ENCODE assay signal across 20 mouse cellular contexts in the genomic region with DNA sequence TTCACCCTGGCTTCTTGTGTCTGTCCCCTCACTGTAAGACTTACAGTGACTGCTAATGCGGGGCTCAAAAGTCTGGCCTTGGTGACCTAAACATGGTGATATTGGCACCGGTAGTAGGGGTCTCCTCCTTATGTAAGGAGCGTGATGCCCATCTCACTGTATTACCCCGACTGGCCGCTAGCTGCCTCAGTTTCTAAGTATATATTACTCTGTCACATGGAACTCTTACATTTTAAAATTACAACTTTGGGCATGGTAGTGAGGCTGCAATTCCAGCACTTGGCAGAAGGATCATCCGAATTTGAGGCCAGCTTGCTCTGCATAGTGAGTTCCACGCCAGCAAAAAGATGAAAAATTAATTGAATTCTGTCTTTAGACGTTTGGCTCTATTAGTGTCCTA. TPM values are rescaled to one million over a fixed set of nuclear protein-coding genes. Genes with fewer than 3 reads are reported as not detected.
DNase-seq lines count a peak whose midpoint lies in the region; ATAC-seq lines count a peak whose summit lies in the region.
"Had no signal": no experiment of that assay in that cellular context is flagged by ENCODE, and none has a peak within 500 bp of the region (broad histone marks: within the 10 kb centered on the region; RNA-seq: fewer than 3 reads in every experiment).

No protein-coding gene starts in this region.

- H3K9me3 ChIP-seq in hindbrain, embryonic 16.5 days (ENCODE audit: control insufficient read depth, low read length): no peaks in the 10 kb centered on the region
- H3K9me3 ChIP-seq in hindbrain, embryonic 11.5 days (ENCODE audit: control insufficient read depth, low read length): no peaks in the 10 kb centered on the region
- no peaks in the 10 kb centered on the region for H3K9me3 ChIP-seq in midbrain, embryonic 16.5 days (replicated peaks; ENCODE audit: control insufficient read depth, low read length, poor library complexity, severe bottlenecking)
- H3K9me3 ChIP-seq in intestine, embryonic 15.5 days: no peaks in the 10 kb centered on the region
- H3K9me3 ChIP-seq: stomach, embryonic 15.5 days had no signal

- ATAC-seq in hindbrain, embryonic 16.5 days: peak; percentile 12; the same call in 1 of the 2 replicates
- ATAC-seq in hindbrain, embryonic 11.5 days (ENCODE audit: low FRiP score): no peak
- peak; percentile 19; the same call in 1 of the 2 replicates for ATAC-seq in midbrain, embryonic 16.5 days
- no peak for ATAC-seq in megakaryocyte-erythroid progenitor cell, adult 5-6 weeks (replicated peaks; ENCODE audit: low FRiP score, low TSS enrichment, poor library complexity, severe bottlenecking)
- ATAC-seq in intestine, embryonic 15.5 days: no peak

- no peak overlapping the region for H3K4me3 ChIP-seq in hindbrain, embryonic 16.5 days (ENCODE audit: low read length)
- H3K4me3 ChIP-seq in hindbrain, embryonic 11.5 days (ENCODE audit: low read depth, low read length): no peak overlapping the region
- no peak overlapping the region for H3K4me3 ChIP-seq in midbrain, embryonic 16.5 days (ENCODE audit: low read depth, low read length)
- no peak overlapping the region for H3K4me3 ChIP-seq in intestine, embryonic 15.5 days (replicated peaks)
- H3K4me3 ChIP-seq: heart, embryonic 12.5 days; left cerebral cortex, adult 2 months; stomach, embryonic 15.5 days had no signal

- no peaks in the 10 kb centered on the region for H3K36me3 ChIP-seq in hindbrain, embryonic 16.5 days (ENCODE audit: control insufficient read depth, insufficient read depth, low read length)
- no peaks in the 10 kb centered on the region for H3K36me3 ChIP-seq in hindbrain, embryonic 11.5 days (ENCODE audit: control insufficient read depth, insufficient read depth, low read length)
- no peaks in the 10 kb centered on the region for H3K36me3 ChIP-seq in midbrain, embryonic 16.5 days (ENCODE audit: control insufficient read depth, insufficient read depth, low read length)
- H3K36me3 ChIP-seq in intestine, embryonic 15.5 days: no peaks in the 10 kb centered on the region
- H3K36me3 ChIP-seq: heart, embryonic 12.5 days; stomach, embryonic 15.5 days had no signal

- H3K27ac ChIP-seq in hindbrain, embryonic 16.5 days (ENCODE audit: low read depth, low read length): no peak overlapping the region
- no peak overlapping the region for H3K27ac ChIP-seq in hindbrain, embryonic 11.5 days (ENCODE audit: low read depth, low read length)
- H3K27ac ChIP-seq in midbrain, embryonic 16.5 days (ENCODE audit: low read length): no peak overlapping the region
- H3K27ac ChIP-seq in intestine, embryonic 15.5 days: no peak overlapping the region
- H3K27ac ChIP-seq: left cerebral cortex, adult 2 months; stomach, embryonic 15.5 days had no signal

- DNase-seq in hindbrain, embryonic 11.5 days (ENCODE audit: low spot score): no peak
- peak; percentile 37 for DNase-seq in ES-CJ7 (ENCODE audit: low read depth, low spot score)
- peak; percentile 12 for DNase-seq in brain, adult 2 months (ENCODE audit: low read depth, low spot score)

- WGBS in hindbrain, embryonic 16.5 days: 79% methylated on average over 8 of the region's 8 CpGs
- WGBS in hindbrain, embryonic 11.5 days: 74% methylated on average over 8 of the region's 8 CpGs
- 80% methylated on average over 8 of the region's 8 CpGs for WGBS in midbrain, embryonic 16.5 days
- 80% methylated on average over 8 of the region's 8 CpGs for WGBS in intestine, embryonic 15.5 days

- H3K27me3 ChIP-seq in hindbrain, embryonic 16.5 days (replicated peaks; ENCODE audit: control insufficient read depth, insufficient read depth, low read length): no peaks in the 10 kb centered on the region
- H3K27me3 ChIP-seq in hindbrain, embryonic 11.5 days (ENCODE audit: control insufficient read depth, insufficient read depth, low read length): 0 out of 2 replicates have a peak, but pooled peaks cover 2% of the 10 kb centered on the region
- no peaks in the 10 kb centered on the region for H3K27me3 ChIP-seq in midbrain, embryonic 16.5 days (ENCODE audit: control insufficient read depth, insufficient read depth, low read depth, low read length)
- H3K27me3 ChIP-seq in intestine, embryonic 15.5 days (replicated peaks): no peaks in the 10 kb centered on the region; the same call in 1 of the 2 replicates
- H3K27me3 ChIP-seq: Patski; stomach, embryonic 15.5 days had no signal

- no peak overlapping the region for H3K9ac ChIP-seq in hindbrain, embryonic 16.5 days (ENCODE audit: low read depth, low read length)
- H3K9ac ChIP-seq in hindbrain, embryonic 11.5 days (ENCODE audit: low read depth, low read length): no peak overlapping the region
- no peak overlapping the region for H3K9ac ChIP-seq in midbrain, embryonic 16.5 days (ENCODE audit: low read depth, low read length)
- H3K9ac ChIP-seq in intestine, embryonic 15.5 days: no peak overlapping the region
- H3K9ac ChIP-seq: heart, embryonic 12.5 days; stomach, embryonic 15.5 days had no signal

- H3K4me1 ChIP-seq in hindbrain, embryonic 16.5 days (ENCODE audit: control insufficient read depth, insufficient read depth, low read depth, low read length): no peaks in the 10 kb centered on the region
- no peaks in the 10 kb centered on the region for H3K4me1 ChIP-seq in hindbrain, embryonic 11.5 days (replicated peaks; ENCODE audit: control insufficient read depth, insufficient read depth, low read length)
- peaks cover 7% of the 10 kb centered on the region; the same call in 1 of the 2 replicates for H3K4me1 ChIP-seq in midbrain, embryonic 16.5 days (ENCODE audit: control insufficient read depth, insufficient read depth, low read length)
- no peaks in the 10 kb centered on the region for H3K4me1 ChIP-seq in intestine, embryonic 15.5 days (replicated peaks)
- H3K4me1 ChIP-seq: heart, embryonic 12.5 days had no signal

- H3K4me2 ChIP-seq in hindbrain, embryonic 16.5 days (ENCODE audit: low read length): no peak overlapping the region
- no peak overlapping the region for H3K4me2 ChIP-seq in hindbrain, embryonic 11.5 days (replicated peaks; ENCODE audit: low read depth, low read length)
- no peak overlapping the region for H3K4me2 ChIP-seq in midbrain, embryonic 16.5 days (ENCODE audit: low read length)
- H3K4me2 ChIP-seq in intestine, embryonic 15.5 days (replicated peaks): no peak overlapping the region
- H3K4me2 ChIP-seq: heart, embryonic 12.5 days; stomach, embryonic 15.5 days had no signal

RNA-seq across cellular contexts. Expression of a gene that starts 6.0 kb away (rescaled TPM):
- polyA plus RNA-seq in hindbrain, embryonic 16.5 days (2015; fragmentation: Nextera tagmentation; extraction: Ambion mirVana): 34.9 and 39.8 TPM in 2 replicates
- polyA plus RNA-seq in hindbrain, embryonic 11.5 days (2014; fragmentation: Nextera tagmentation; extraction: Ambion mirVana): 18.6 and 19.3 TPM in 2 replicates
- polyA plus RNA-seq in midbrain, embryonic 16.5 days (2015; fragmentation: Nextera tagmentation; extraction: Ambion mirVana): 21.3 and 31.6 TPM in 2 replicates
- total RNA-seq in megakaryocyte-erythroid progenitor cell, adult 5-6 weeks (2014; fragmentation: Nextera tagmentation): 16.4 and 30.1 TPM in 2 replicates
- total RNA-seq in megakaryocyte-erythroid progenitor cell, adult 5-6 weeks (2017): 8.0 and 14.0 TPM in 2 replicates
- 46.0 and 50.8 TPM in 2 replicates for polyA plus RNA-seq in intestine, embryonic 15.5 days (2015; fragmentation: Nextera tagmentation; extraction: Ambion mirVana)

RNA-seq across cellular contexts. Expression of a gene that starts 46.6 kb away (rescaled TPM):
- 0.05 TPM in 1 of 2 replicates, not detected in the other for polyA plus RNA-seq in hindbrain, embryonic 16.5 days (2015; fragmentation: Nextera tagmentation; extraction: Ambion mirVana)
- polyA plus RNA-seq in hindbrain, embryonic 11.5 days (2014; fragmentation: Nextera tagmentation; extraction: Ambion mirVana): not detected in 2 replicates
- polyA plus RNA-seq in midbrain, embryonic 16.5 days (2015; fragmentation: Nextera tagmentation; extraction: Ambion mirVana): 0.09 TPM in 1 of 2 replicates, not detected in the other
- total RNA-seq in megakaryocyte-erythroid progenitor cell, adult 5-6 weeks (2014; fragmentation: Nextera tagmentation): not detected in 2 replicates
- not detected in 2 replicates for total RNA-seq in megakaryocyte-erythroid progenitor cell, adult 5-6 weeks (2017)
- polyA plus RNA-seq in intestine, embryonic 15.5 days (2015; fragmentation: Nextera tagmentation; extraction: Ambion mirVana): not detected in 2 replicates
- total RNA-seq: adrenal gland, postnatal 14 days; gastrocnemius, adult 18-20 months; heart, postnatal 25 days; left cerebral cortex, adult 2 months; left cerebral cortex, postnatal 4 days had no signal
- polyA plus RNA-seq: embryonic facial prominence, embryonic 14.5 days; gonadal fat pad, adult 2 months; heart, embryonic 12.5 days; liver, embryonic 16.5 days; lung, postnatal 0 days; stomach, embryonic 15.5 days; thymus, adult 2 months had no signal

Comparison
In these comparisons a context has a peak if more than half of its experiments do, and no peak if none do; other contexts are left out.
1. ATAC-seq: peak in hindbrain, embryonic 16.5 days (single experiment) and midbrain, embryonic 16.5 days (single experiment); none in hindbrain, embryonic 11.5 days (single experiment), megakaryocyte-erythroid progenitor cell, adult 5-6 weeks (single experiment) and intestine, embryonic 15.5 days (single experiment).